Mouse (Mus musculus): ENCODE measurements around the gene Snx33. TPM values are rescaled to one million over a fixed set of nuclear protein-coding genes. Genes with fewer than 3 reads are reported as not detected.

Gene Snx33
- total and polyA plus RNA-seq, 3 experiments: 2.2 to 3.5 TPM; not detected in 1

- H3K27me3 ChIP-seq (ENCODE audit: control insufficient read depth in 1 of 2, insufficient read depth in 2 of 2, low read length in 2 of 2): no peaks in the 10 kb centered on the region; a peak in 3 of 4 replicates
- no peak for DNase-seq (ENCODE audit: low read depth, low spot score)
- no peak for TF ChIP-seq CHD1 (IDR thresholded peaks at IDR 0.05; ENCODE audit: low read depth, low read length)
- TF ChIP-seq POLR2AphosphoS5 (IDR thresholded peaks at IDR 0.05; ENCODE audit: borderline replicate concordance, low read depth, low read length): no peak
- no peak for TF ChIP-seq ZKSCAN1 (IDR thresholded peaks at IDR 0.05; ENCODE audit: low read depth, low read length)
- TF ChIP-seq JUND (IDR thresholded peaks at IDR 0.05; ENCODE audit: low read depth, low read length): no peak
- no peak for TF ChIP-seq CTCF (IDR thresholded peaks at IDR 0.05 in 2 of 3, conservative IDR thresholded peaks at IDR 0.05 in 1 of 3; ENCODE audit: control insufficient read depth in 1 of 3, insufficient read depth in 1 of 3, low read depth in 2 of 3, low read length in 3 of 3, poor library complexity in 1 of 3, severe bottlenecking in 1 of 3)
- no peak for TF ChIP-seq BHLHE40 (IDR thresholded peaks at IDR 0.05; ENCODE audit: borderline replicate concordance, low read depth, low read length)
- no peak for TF ChIP-seq RAD21 (IDR thresholded peaks at IDR 0.05; ENCODE audit: low read depth, low read length)
- TF ChIP-seq ZMIZ1 (IDR thresholded peaks at IDR 0.05; ENCODE audit: low read depth, low read length): no peak
- TF ChIP-seq HCFC1 (IDR thresholded peaks at IDR 0.05; ENCODE audit: low read depth, low read length): no peak
- no peak for TF ChIP-seq TCF12 (IDR thresholded peaks at IDR 0.05; ENCODE audit: low read depth, low read length)
- TF ChIP-seq NRF1 (IDR thresholded peaks at IDR 0.05; ENCODE audit: insufficient read depth, low read depth, low read length, poor library complexity, severe bottlenecking): no peak
- TF ChIP-seq CHD2 (IDR thresholded peaks at IDR 0.05; ENCODE audit: low read length): no peak
- TF ChIP-seq KAT2A (conservative IDR thresholded peaks at IDR 0.05; ENCODE audit: low read depth, low read length): no peak
- no peak for TF ChIP-seq ETS1 (IDR thresholded peaks at IDR 0.05; ENCODE audit: low read depth, low read length)
- TF ChIP-seq MEF2A (IDR thresholded peaks at IDR 0.05; ENCODE audit: extremely low read depth, insufficient replicate concordance, low read depth, low read length, poor library complexity, severe bottlenecking): no peak
- TF ChIP-seq USF1 (IDR thresholded peaks at IDR 0.05; ENCODE audit: low read depth, low read length): no peak
- TF ChIP-seq POLR2A (IDR thresholded peaks at IDR 0.05; ENCODE audit: control insufficient read depth in 1 of 2, insufficient read depth in 1 of 2, low read depth in 1 of 2, low read length in 2 of 2, poor library complexity in 1 of 2): no peak
- TF ChIP-seq RCOR1 (IDR thresholded peaks at IDR 0.05; ENCODE audit: low read depth, low read length): no peak
- TF ChIP-seq E2F4 (IDR thresholded peaks at IDR 0.05; ENCODE audit: borderline replicate concordance, low read depth, low read length): no peak
- no peak for TF ChIP-seq GATA1 (IDR thresholded peaks at IDR 0.05; ENCODE audit: low read depth, low read length)
- H3K36me3 ChIP-seq (ENCODE audit: control insufficient read depth in 1 of 2, insufficient read depth in 2 of 2, low read length in 2 of 2): no peaks in the 10 kb centered on the region
- H3K9ac ChIP-seq (ENCODE audit: control insufficient read depth, low read depth, low read length, poor library complexity, severe bottlenecking): no peak overlapping the region
- no peak overlapping the region for H3K4me3 ChIP-seq (ENCODE audit: control insufficient read depth in 1 of 2, insufficient read depth in 1 of 2, low read depth in 2 of 2, low read length in 2 of 2)
- H3K27ac ChIP-seq (ENCODE audit: control insufficient read depth, low read depth, low read length): no peak overlapping the region
- no peaks in the 10 kb centered on the region for H3K9me3 ChIP-seq (replicated peaks; ENCODE audit: insufficient read depth, low read length)
- no peaks in the 10 kb centered on the region for H3K4me1 ChIP-seq (ENCODE audit: control insufficient read depth in 1 of 2, insufficient read depth in 2 of 2, low read length in 2 of 2)
- no peaks in the 10 kb centered on the region for H3K79me2 ChIP-seq (ENCODE audit: control insufficient read depth, insufficient read depth, low read length, poor library complexity)
Measured at GRCm38 (mm10) chr9:56876784-56877183, 51.4 kb downstream of the Snx33 start.

GRCm38 (mm10) chr9:56873097-56873496 lies 55.1 kb downstream of the Snx33 start:
- no peak overlapping the region for H3K9ac ChIP-seq (ENCODE audit: control insufficient read depth, low read depth, low read length, poor library complexity, severe bottlenecking)
- H3K9me3 ChIP-seq (replicated peaks; ENCODE audit: insufficient read depth, low read length): no peaks in the 10 kb centered on the region
- peaks cover 0 to 5% of the 10 kb centered on the region in 2 experiments; a peak in 1 of 4 replicates for H3K4me1 ChIP-seq (ENCODE audit: control insufficient read depth in 1 of 2, insufficient read depth in 2 of 2, low read length in 2 of 2)
- H3K4me3 ChIP-seq (ENCODE audit: control insufficient read depth in 1 of 2, insufficient read depth in 1 of 2, low read depth in 2 of 2, low read length in 2 of 2): no peak overlapping the region
- no peaks in the 10 kb centered on the region for H3K79me2 ChIP-seq (ENCODE audit: control insufficient read depth, insufficient read depth, low read length, poor library complexity)
- no peaks in the 10 kb centered on the region for H3K36me3 ChIP-seq (ENCODE audit: control insufficient read depth in 1 of 2, insufficient read depth in 2 of 2, low read length in 2 of 2)
- H3K27me3 ChIP-seq (ENCODE audit: control insufficient read depth in 1 of 2, insufficient read depth in 2 of 2, low read length in 2 of 2): peaks cover 0 to 1% of the 10 kb centered on the region in 2 experiments; a peak in 3 of 4 replicates
- H3K27ac ChIP-seq (ENCODE audit: control insufficient read depth, low read depth, low read length): no peak overlapping the region
- no peak for DNase-seq (ENCODE audit: low read depth, low spot score)
- TF ChIP-seq UBTF (IDR thresholded peaks at IDR 0.05; ENCODE audit: borderline replicate concordance, insufficient read depth, low read depth, low read length): no peak
- no peak for TF ChIP-seq MXI1 (IDR thresholded peaks at IDR 0.05; ENCODE audit: low read depth, low read length)
- no peak for TF ChIP-seq EP300 (IDR thresholded peaks at IDR 0.05; ENCODE audit: low read depth in 1 of 2, low read length in 2 of 2)
- TF ChIP-seq ELF1 (IDR thresholded peaks at IDR 0.05; ENCODE audit: low read depth, low read length): no peak
- no peak for TF ChIP-seq SMC3 (IDR thresholded peaks at IDR 0.05; ENCODE audit: low read depth, low read length)
- no peak for TF ChIP-seq POLR2AphosphoS2 (IDR thresholded peaks at IDR 0.05; ENCODE audit: low read length)
- no peak for TF ChIP-seq MAZ (IDR thresholded peaks at IDR 0.05; ENCODE audit: low read depth, low read length)
- no peak for TF ChIP-seq CTCF (IDR thresholded peaks at IDR 0.05 in 2 of 3, conservative IDR thresholded peaks at IDR 0.05 in 1 of 3; ENCODE audit: control insufficient read depth in 1 of 3, insufficient read depth in 1 of 3, low read depth in 2 of 3, low read length in 3 of 3, poor library complexity in 1 of 3, severe bottlenecking in 1 of 3)
- no peak for TF ChIP-seq ZMIZ1 (IDR thresholded peaks at IDR 0.05; ENCODE audit: low read depth, low read length)
- TF ChIP-seq BHLHE40 (IDR thresholded peaks at IDR 0.05; ENCODE audit: borderline replicate concordance, low read depth, low read length): no peak
- no peak for TF ChIP-seq RAD21 (IDR thresholded peaks at IDR 0.05; ENCODE audit: low read depth, low read length)
- no peak for TF ChIP-seq MYC (IDR thresholded peaks at IDR 0.05; ENCODE audit: low read depth, low read length)
- TF ChIP-seq SIN3A (IDR thresholded peaks at IDR 0.05; ENCODE audit: low read length): no peak
- no peak for TF ChIP-seq ZKSCAN1 (IDR thresholded peaks at IDR 0.05; ENCODE audit: low read depth, low read length)
- TF ChIP-seq CHD2 (IDR thresholded peaks at IDR 0.05; ENCODE audit: low read length): no peak
- TF ChIP-seq TBP (IDR thresholded peaks at IDR 0.05; ENCODE audit: low read depth, low read length): no peak
- TF ChIP-seq USF2 (IDR thresholded peaks at IDR 0.05; ENCODE audit: borderline replicate concordance in 1 of 2, insufficient read depth in 1 of 2, low read depth in 1 of 2, low read length in 2 of 2): no peak
